Mouse (Mus musculus) ES-E14 (cell line): ENCODE results near the gene Hes3.

Experiments
- CHD2 ChIP-seq: IDR thresholded peaks from 2 replicates; pipeline ENCODE4 v1.6.1; 2014; ENCODE audit warnings: mild to moderate bottlenecking, low read depth, low read length, inconsistent platforms
- HCFC1 ChIP-seq: IDR thresholded peaks from 2 replicates; pipeline ENCODE4 v1.6.1; 2012; ENCODE audit warnings: low read length, inconsistent platforms, borderline replicate concordance; ENCODE audit not compliant: insufficient read depth

- TF ChIP-seq CHD2 = no peak
- TF ChIP-seq HCFC1 = no peak
These were observed 23.6 kb downstream of the Hes3 start for GRCm38 (mm10) chr4:152267748-152268369.
